Mouse (Mus musculus) C2C12 (cell line): Measurements from ENCODE around the gene Cdc123.

Source experiments
- CTCF ChIP-seq: IDR thresholded peaks from one replicate; pipeline ENCODE4 v1.5.1; 2011; ENCODE audit not compliant: control insufficient read depth, insufficient read depth, insufficient read length
- MAX ChIP-seq: IDR thresholded peaks from one replicate; pipeline ENCODE4 v1.6.1; 2011; ENCODE audit warnings: mild to moderate bottlenecking, control low read depth
- MYOG ChIP-seq: IDR thresholded peaks from one replicate; pipeline ENCODE4 v1.6.1; 2011; ENCODE audit not compliant: control insufficient read depth, insufficient read length; ENCODE audit errors: extremely low read depth

GRCm38 (mm10) chr2:5787391-5787790 is 57.6 kb downstream of the Cdc123 start:
- TF ChIP-seq CTCF (no peak), MAX (no peak), MYOG (no peak)
